Mouse (Mus musculus) heart, adult 2 months (tissue): ENCODE results near the gene Zfp612. TPM values are rescaled to one million over a fixed set of nuclear protein-coding genes. Genes with fewer than 3 reads are reported as not detected.
"Not testable (repeated sequence)": the region's sequence is repeated elsewhere in the genome, so short reads cannot be mapped to it uniquely, and the experiment has no call there.

ENCODE experiments used
- DNase-seq, 2 experiments: peaks; one replicate each; pipeline ENCODE4 v3.0.0; 2021
- H3K27ac ChIP-seq: fragments of 200-600 bp; 2 replicates; pipeline ENCODE4 v1.8.1; 2022
- H3K27me3 ChIP-seq: fragments of 200-500 bp; 2 replicates; pipeline ENCODE4 v1.6.1; 2012; ENCODE audit warnings: mild to moderate bottlenecking, low read length, inconsistent platforms, mixed read lengths; ENCODE audit not compliant: control insufficient read depth, insufficient read depth
- H3K36me3 ChIP-seq: fragments of 200-500 bp; 2 replicates; pipeline ENCODE4 v1.6.1; 2012; ENCODE audit warnings: low read length, inconsistent platforms; ENCODE audit not compliant: control insufficient read depth, insufficient read depth
- H3K4me1 ChIP-seq: fragments of 200-500 bp; 2 replicates; pipeline ENCODE4 v1.6.1; 2011; ENCODE audit warnings: low read length; ENCODE audit not compliant: control insufficient read depth, insufficient read depth
- H3K4me3 ChIP-seq: fragments of 200-600 bp; 2 replicates; pipeline ENCODE4 v1.8.1; 2022
- H3K79me2 ChIP-seq: fragments of 200-500 bp; replicated peaks from 2 replicates; pipeline ENCODE4 v1.6.1; 2012; ENCODE audit warnings: mild to moderate bottlenecking, inconsistent platforms, low read length, moderate library complexity, mixed read lengths; ENCODE audit not compliant: control insufficient read depth, insufficient read depth
- H3K9ac ChIP-seq: fragments of 200-500 bp; 2 replicates; pipeline ENCODE4 v1.6.1; 2012; ENCODE audit warnings: low read depth, mild to moderate bottlenecking, control low read depth, inconsistent platforms, low read length, mixed read lengths
- CTCF ChIP-seq: fragments of 200-600 bp; IDR thresholded peaks from 2 replicates; pipeline ENCODE4 v1.8.1; 2022; ENCODE audit warnings: antibody characterized with exemption, mild to moderate bottlenecking, moderate library complexity
- EP300 ChIP-seq: fragments of 200-500 bp; IDR thresholded peaks from 2 replicates; pipeline ENCODE4 v1.6.1; 2011; ENCODE audit warnings: low read depth, low read length, control low read depth; ENCODE audit not compliant: insufficient read depth
- POLR2A ChIP-seq: fragments of 200-500 bp; IDR thresholded peaks from 2 replicates; pipeline ENCODE4 v1.6.1; 2011; ENCODE audit warnings: mild to moderate bottlenecking, low read depth, low read length, control low read depth; ENCODE audit not compliant: insufficient read depth
- WGBS: fragments of 180-500 bp; shearing (Covaris S2); methylation state at CpG from one replicate; pipeline ENCODE4 v1.1.7; 2018; 5-methylcytosine and 5-hydroxymethylcytosine counted together
- intact Hi-C: fragments of 180-260 bp; cut with DNase I; formaldehyde crosslinking; loops from one replicate; pipeline ENCODE4 v1.15.1; 2025
- long read RNA-seq: library from polyadenylated mRNA; stranded (forward); transcript quantifications from one replicate; pipeline ENCODE4 v2.0.0, GENCODE M21; 2021
- polyA plus RNA-seq: library from polyadenylated mRNA; depleted of rRNA; stranded (reverse); fragments of >200 nt; gene quantifications from 2 replicates; pipeline ENCODE4 v1.2.3, GENCODE M21; 2012; rRNA removed
- total RNA-seq, 2 experiments: library from RNA; stranded (reverse); gene quantifications; 2 replicates each; pipeline ENCODE4 v1.2.3; 2021

Gene Zfp612
- total RNA-seq (1 to 10 TPM; 6.5 to 6.8 TPM), polyA plus RNA-seq (2.7 and 6.4 TPM in 2 replicates)
- long read RNA-seq, partial matches to known transcripts: 0 of 1 reads
- long read RNA-seq, other reads (novel, unspliced or antisense): 1 of 1 reads

DNA sequence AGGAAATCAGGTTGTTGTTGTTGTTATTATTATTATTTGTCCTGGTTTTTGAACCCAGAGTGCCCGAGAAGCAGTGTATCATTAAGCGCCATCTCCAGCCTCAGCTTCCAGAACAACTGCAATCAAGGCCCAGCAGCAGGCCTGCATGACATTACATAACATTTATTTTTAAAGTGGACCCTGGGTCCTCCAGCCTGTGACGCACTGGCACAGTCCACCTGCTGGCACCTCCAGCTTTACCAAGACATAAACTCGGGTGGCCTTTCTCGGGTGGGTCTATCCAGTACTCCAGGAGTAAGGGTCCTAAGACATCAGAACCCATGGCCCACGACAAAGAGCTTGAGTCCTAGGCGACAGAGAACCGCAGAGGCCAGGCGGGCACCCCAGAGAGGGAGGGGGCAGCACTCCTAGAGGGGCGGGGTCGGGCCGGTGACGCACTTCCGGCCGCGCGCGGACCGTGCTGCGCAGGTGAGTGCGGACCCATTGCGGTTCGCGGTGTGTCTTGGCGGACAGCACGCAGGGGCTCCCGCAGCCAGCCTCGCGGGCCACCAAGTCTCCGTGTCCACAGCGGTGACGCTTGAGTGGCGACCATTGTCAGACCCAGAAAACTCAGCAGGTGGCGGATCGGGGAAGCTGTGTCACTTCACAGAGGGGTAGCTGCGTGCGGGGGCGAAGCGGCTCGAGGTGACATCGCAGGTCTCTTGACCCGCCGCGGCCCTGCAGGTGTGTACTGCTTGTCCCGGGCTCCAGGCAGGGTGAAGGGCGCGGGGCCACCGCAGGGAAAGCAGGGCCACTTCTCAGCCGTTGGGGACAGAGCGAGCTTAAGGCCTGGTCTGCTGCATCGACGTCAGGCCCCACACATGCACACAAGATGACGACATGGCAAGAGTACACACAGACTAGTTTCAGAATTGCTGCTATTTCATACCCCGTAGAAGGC lies at the start of gene Zfp612:
Zfp612 (plus strand) TSS at position 465 of the 940 bp plus-strand sequence.
- intact Hi-C loops: loop anchor here (10.0 kb wide), 1 partner anchor 225 kb away; no protein-coding TSS in a partner anchor
- H3K9ac ChIP-seq: peak within 1 kb of the TSS; percentile 79

GRCm38 (mm10) chr8:110033771-110034170 lies 45.8 kb upstream of the Zfp612 start:
- intact Hi-C loops, H3K27ac ChIP-seq, H3K36me3 ChIP-seq, H3K9ac ChIP-seq, H3K79me2 ChIP-seq, H3K27me3 ChIP-seq, H3K4me3 ChIP-seq, H3K4me1 ChIP-seq: not testable (repeated sequence)
- 24% methylated on average over 8 of the region's 8 CpGs for WGBS
- peak in 1 of 2 experiments; percentile 14 for DNase-seq

More for the DNA sequence above, at the start of gene Zfp612:
- no peaks in the 10 kb centered on the region for H3K27me3 ChIP-seq
- H3K79me2 ChIP-seq: no peaks in the 10 kb centered on the region
- H3K4me1 ChIP-seq: no peaks in the 10 kb centered on the region
- no peak for TF ChIP-seq EP300
- no peak for TF ChIP-seq CTCF
- TF ChIP-seq POLR2A: peak; percentile 58; the same call in 1 of the 2 replicates
- H3K4me3 ChIP-seq: peak within 1 kb of the TSS; percentile 62
- peak; percentile 60 to 62 for DNase-seq
- 8% methylated on average over 54 of the region's 54 CpGs for WGBS
- no peaks in the 10 kb centered on the region for H3K36me3 ChIP-seq
- peak within 1 kb of the TSS; percentile 68 for H3K27ac ChIP-seq

DNA sequence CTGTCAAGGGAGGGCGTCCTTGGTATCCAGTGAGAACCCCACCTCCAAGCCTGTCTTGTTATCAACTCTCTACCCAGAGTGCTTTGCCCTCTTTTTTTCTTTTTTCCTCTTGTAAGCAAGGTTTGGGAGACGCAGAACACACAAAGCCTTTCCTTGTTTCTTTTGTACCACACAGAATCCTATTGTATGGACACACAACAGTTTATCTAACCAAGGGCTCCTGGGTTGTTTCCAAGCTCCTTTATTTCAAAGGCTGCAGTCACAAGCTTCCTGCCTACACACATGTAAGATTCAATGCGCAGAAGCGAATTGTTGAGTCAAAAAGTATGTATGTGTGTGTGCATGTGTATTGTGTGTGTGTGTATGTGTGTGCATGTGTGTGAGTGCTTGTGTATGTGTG lies 45.2 kb upstream of the Zfp612 start:
- intact Hi-C loops: no loop called here
- no peak for TF ChIP-seq EP300
- no peak for TF ChIP-seq CTCF
- no peak for TF ChIP-seq POLR2A
- H3K27ac ChIP-seq: no peak overlapping the region

GRCm38 (mm10) chr8:110036156-110036555 lies 43.4 kb upstream of the Zfp612 start:
- intact Hi-C loops: no loop called here
- Histone ChIP-seq H3K4me3 (no peak overlapping the region), H3K27me3 (no peaks in the 10 kb centered on the region), H3K27ac (no peak overlapping the region), H3K36me3 (no peaks in the 10 kb centered on the region), H3K9ac (no peak overlapping the region), H3K79me2 (no peaks in the 10 kb centered on the region), H3K4me1 (no peaks in the 10 kb centered on the region)
- TF ChIP-seq POLR2A: no peak
- no peak for TF ChIP-seq CTCF
- no peak for TF ChIP-seq EP300
- no peak for DNase-seq
- 54% methylated on average over 2 of the region's 2 CpGs for WGBS

More for the DNA sequence above, 45.2 kb upstream of the Zfp612 start:
- no peaks in the 10 kb centered on the region for H3K36me3 ChIP-seq
- H3K4me3 ChIP-seq: no peak overlapping the region
- no peak for DNase-seq
- no peaks in the 10 kb centered on the region for H3K4me1 ChIP-seq
- no peaks in the 10 kb centered on the region for H3K27me3 ChIP-seq
- H3K9ac ChIP-seq: no peak overlapping the region
- 32% methylated on average over 4 of the region's 4 CpGs for WGBS
- no peaks in the 10 kb centered on the region for H3K79me2 ChIP-seq

- H3K4me1 ChIP-seq: no peaks in the 10 kb centered on the region
Measured at GRCm38 (mm10) chr8:110039216-110039615, 40.3 kb upstream of the Zfp612 start.

GRCm38 (mm10) chr8:110039659-110040058 lies 39.9 kb upstream of the Zfp612 start, which contains the start of gene Chst4:
Chst4 (minus strand) TSS chr8:110039740.
- no peak within 1 kb of the TSS for H3K9ac ChIP-seq
- no peak for DNase-seq
- no peaks in the 10 kb centered on the region for H3K36me3 ChIP-seq
- no peaks in the 10 kb centered on the region for H3K4me1 ChIP-seq
- no peaks in the 10 kb centered on the region for H3K79me2 ChIP-seq
- 73% methylated on average over 5 of the region's 5 CpGs for WGBS
- no peak within 1 kb of the TSS for H3K4me3 ChIP-seq
- intact Hi-C loops: no loop called here
- no peaks in the 10 kb centered on the region for H3K27me3 ChIP-seq
- TF ChIP-seq EP300: no peak
- no peak for TF ChIP-seq POLR2A
- TF ChIP-seq CTCF: no peak
- no peak within 1 kb of the TSS for H3K27ac ChIP-seq

More at GRCm38 (mm10) chr8:110039216-110039615, 40.3 kb upstream of the Zfp612 start:
- Histone ChIP-seq H3K4me3 (no peak overlapping the region), H3K79me2 (no peaks in the 10 kb centered on the region), H3K27ac (no peak overlapping the region), H3K9ac (no peak overlapping the region), H3K36me3 (no peaks in the 10 kb centered on the region), H3K27me3 (no peaks in the 10 kb centered on the region)
- 56% methylated on average over 7 of the region's 7 CpGs for WGBS
- DNase-seq: no peak
- intact Hi-C loops: no loop called here
- TF ChIP-seq EP300 (no peak), POLR2A (no peak), CTCF (no peak)
